Mouse (Mus musculus) cerebellum, postnatal 25 days (tissue): ENCODE results near the gene Prtn3.
A peak's percentile ranks its signal among the peaks of the same experiment; 100 is the strongest.

Experiments
- DNase-seq, 2 experiments: peaks; one replicate each; pipeline ENCODE4 v3.0.0; 2021; ENCODE audit warnings: mixed read lengths in 2 of 2

Gene Prtn3

GRCm38 (mm10) chr10:79928907-79929701, 54.8 kb downstream of the Prtn3 start:
- peak in 1 of 2 experiments; percentile 32 for DNase-seq

- DNase-seq, result no peak
These were observed 55.9 kb downstream of the Prtn3 start for GRCm38 (mm10) chr10:79929967-79930825.

- DNase-seq, result no peak
These were observed 56.5 kb downstream of the Prtn3 start for GRCm38 (mm10) chr10:79930826-79931186.

- DNase-seq, result no peak
These were observed 57.5 kb downstream of the Prtn3 start for GRCm38 (mm10) chr10:79931797-79932196.

- DNase-seq, result peak; percentile 63 to 73
These were observed 58.5 kb downstream of the Prtn3 start for GRCm38 (mm10) chr10:79932736-79933135.
